Mouse (Mus musculus) intestine, embryonic 14.5 days (tissue): Measurements from ENCODE around the gene Kcnj12. TPM values are rescaled to one million over a fixed set of nuclear protein-coding genes. Genes with fewer than 3 reads are reported as not detected.

ENCODE experiments used
- ATAC-seq: fragments of 200-750 bp; cut with Nextera tagmentation; replicated peaks from 2 replicates; pipeline ENCODE4 v1.8.0; 2017; ENCODE audit warnings: low read depth, moderate number of reproducible peaks, moderate TSS enrichment, moderate library complexity; ENCODE audit not compliant: low FRiP score, low TSS enrichment
- DNase-seq: peaks from one replicate; pipeline ENCODE4 v3.0.0-alpha.2; 2018; ENCODE audit warnings: low spot score
- H3K27ac ChIP-seq: fragments of 300-500 bp; sonication (generic); 2 replicates; pipeline ENCODE4 v1.5.1; 2014; ENCODE audit warnings: low read depth, mild to moderate bottlenecking, control low read depth
- H3K27me3 ChIP-seq: fragments of 300-500 bp; sonication (generic); replicated peaks from 2 replicates; pipeline ENCODE4 v1.6.1; 2014; ENCODE audit warnings: low read length, control low read depth; ENCODE audit not compliant: control insufficient read depth, insufficient read depth
- H3K36me3 ChIP-seq: fragments of 300-500 bp; sonication (generic); 2 replicates; pipeline ENCODE4 v1.6.1; 2014; ENCODE audit warnings: low read length, control low read depth; ENCODE audit not compliant: control insufficient read depth, insufficient read depth
- H3K4me1 ChIP-seq: fragments of 300-500 bp; sonication (generic); replicated peaks from 2 replicates; pipeline ENCODE4 v1.6.1; 2014; ENCODE audit warnings: low read length, control low read depth, mixed read lengths; ENCODE audit not compliant: control insufficient read depth, insufficient read depth
- H3K4me2 ChIP-seq: fragments of 300-500 bp; sonication (generic); 2 replicates; pipeline ENCODE4 v1.6.1; 2014; ENCODE audit warnings: low read length
- H3K4me3 ChIP-seq: fragments of 300-500 bp; sonication (generic); 2 replicates; pipeline ENCODE4 v1.5.1; 2014; ENCODE audit warnings: low read depth, low read length, control low read depth, mixed read lengths
- H3K9ac ChIP-seq: fragments of 300-500 bp; sonication (generic); 2 replicates; pipeline ENCODE4 v1.6.1; 2014; ENCODE audit warnings: mild to moderate bottlenecking, low read length
- H3K9me3 ChIP-seq: fragments of 300-500 bp; sonication (generic); 2 replicates; pipeline ENCODE4 v1.6.1; 2016; ENCODE audit warnings: low read length, control low read depth; ENCODE audit not compliant: control insufficient read depth
- WGBS: fragments of 180-500 bp; shearing (Covaris S2); extraction: QIAGEN DNeasy Blood & Tissue Kit; methylation state at CpG from one replicate; pipeline ENCODE4 v1.1.7; 2014; 5-methylcytosine and 5-hydroxymethylcytosine counted together
- polyA plus RNA-seq: library from polyadenylated mRNA; unstranded; fragments of >200 nt; fragmentation: Nextera tagmentation; extraction: Ambion mirVana; gene quantifications from 2 replicates; pipeline ENCODE4 v1.2.1, GENCODE M21; 2014

The Kcnj12 gene
- polyA plus RNA-seq, 1 experiment from 2014 or later, result 1.8 TPM

DNA sequence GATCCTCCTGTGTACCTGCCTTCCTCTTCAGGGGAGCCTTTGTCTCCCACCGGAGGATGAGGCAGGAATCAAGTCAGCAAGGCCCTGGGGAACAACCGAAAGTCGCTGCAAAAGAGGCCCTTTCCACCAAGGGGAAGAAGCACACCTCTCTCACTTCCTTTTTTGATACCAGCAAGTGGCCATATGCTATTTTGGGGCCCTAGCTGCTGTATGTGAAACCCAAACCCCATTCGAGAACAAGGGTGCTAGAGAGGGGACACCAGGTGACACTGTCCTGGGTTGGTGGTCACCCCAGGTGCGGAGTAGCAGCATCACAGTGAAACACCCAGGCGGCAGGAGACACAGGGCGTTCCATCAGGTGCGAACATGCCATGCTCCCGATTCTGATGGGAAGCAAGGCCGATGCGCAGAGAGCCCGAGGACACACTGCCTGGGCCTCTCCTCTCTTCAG is 86.6 kb downstream of the Kcnj12 start:
- 91% methylated on average over 12 of the region's 12 CpGs for WGBS
- Histone ChIP-seq H3K9ac (no peak overlapping the region), H3K4me1 (peaks cover 3% of the 10 kb centered on the region; the same call in 1 of the 2 replicates), H3K9me3 (no peaks in the 10 kb centered on the region), H3K36me3 (no peaks in the 10 kb centered on the region), H3K27me3 (no peaks in the 10 kb centered on the region), H3K4me2 (no peak overlapping the region), H3K27ac (no peak overlapping the region), H3K4me3 (no peak overlapping the region)
- DNase-seq, result no peak
- no peak for ATAC-seq

DNA sequence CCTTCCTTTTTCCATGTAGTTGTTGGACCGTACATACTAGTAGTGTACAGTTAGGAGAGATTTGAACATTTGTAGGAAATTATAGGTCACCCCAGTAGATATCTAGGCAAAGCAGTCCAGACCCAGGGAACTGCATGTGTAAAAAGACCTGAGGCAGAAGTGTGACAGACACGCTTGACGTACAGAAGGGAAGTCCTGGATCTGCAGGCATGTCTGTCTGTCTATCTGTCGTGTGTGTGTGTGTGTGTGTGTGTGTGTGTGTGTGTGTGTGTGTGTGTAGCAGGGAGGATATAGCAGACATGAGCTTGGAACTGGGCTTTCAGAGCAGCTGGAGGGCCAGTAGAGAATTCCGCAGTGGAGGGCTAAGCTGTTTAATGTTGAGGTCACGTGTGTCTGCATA is 87.3 kb downstream of the Kcnj12 start:
- Histone ChIP-seq H3K27me3 (no peaks in the 10 kb centered on the region), H3K4me2 (no peak overlapping the region), H3K9ac (no peak overlapping the region), H3K36me3 (no peaks in the 10 kb centered on the region), H3K4me3 (no peak overlapping the region), H3K27ac (no peak overlapping the region), H3K9me3 (no peaks in the 10 kb centered on the region), H3K4me1 (no peaks in the 10 kb centered on the region)
- ATAC-seq (no peak), DNase-seq (no peak)
- 77% methylated on average over 6 of the region's 6 CpGs for WGBS

DNA sequence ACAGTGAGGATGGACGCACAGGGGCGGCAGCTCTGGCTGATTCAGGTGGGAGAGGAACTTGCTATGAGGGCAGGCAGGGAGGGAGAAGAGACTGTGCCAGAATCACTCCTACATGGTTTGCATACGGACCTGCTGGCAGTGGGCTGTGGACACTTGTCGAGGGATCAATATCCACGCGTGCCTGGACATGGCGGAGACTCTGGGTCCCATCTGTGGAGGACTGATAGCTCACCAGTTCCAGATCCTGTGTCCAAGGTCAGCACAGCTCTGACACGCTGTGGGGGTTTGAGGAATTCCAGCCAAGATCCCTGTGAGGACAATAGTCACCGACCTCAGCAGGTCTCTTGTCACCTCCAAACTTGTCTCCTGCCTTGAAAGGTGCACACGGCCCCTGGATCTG is 87.7 kb downstream of the Kcnj12 start:
- H3K9ac ChIP-seq, result no peak overlapping the region
- no peaks in the 10 kb centered on the region for H3K27me3 ChIP-seq
- ATAC-seq (no peak), DNase-seq (no peak)
- H3K4me2 ChIP-seq, result no peak overlapping the region
- no peak overlapping the region for H3K4me3 ChIP-seq
- no peaks in the 10 kb centered on the region for H3K36me3 ChIP-seq
- 76% methylated on average over 10 of the region's 10 CpGs for WGBS
- H3K27ac ChIP-seq, result no peak overlapping the region
- H3K4me1 ChIP-seq, result no peaks in the 10 kb centered on the region
- no peaks in the 10 kb centered on the region for H3K9me3 ChIP-seq

DNA sequence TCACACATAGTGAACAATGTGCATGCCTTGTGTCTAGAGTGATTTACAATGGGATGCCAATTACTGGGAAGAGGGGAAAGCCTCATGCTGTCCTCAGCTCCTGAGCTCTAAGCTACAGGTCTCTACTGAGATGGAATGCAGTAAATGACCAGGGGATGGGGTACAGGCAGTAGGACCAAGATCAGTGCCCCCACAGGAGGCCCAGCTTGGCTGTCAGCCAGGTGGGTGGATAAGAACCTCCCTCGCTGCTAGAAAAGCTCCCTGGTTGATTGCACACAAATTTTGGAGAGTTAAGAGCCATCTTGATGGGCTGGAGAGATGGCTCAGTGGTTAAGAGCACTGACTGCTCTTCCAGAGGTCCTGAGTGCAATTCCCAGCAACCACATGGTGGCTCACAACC is 88.6 kb downstream of the Kcnj12 start:
- Histone ChIP-seq H3K4me3 (no peak overlapping the region), H3K4me2 (no peak overlapping the region), H3K27me3 (no peaks in the 10 kb centered on the region), H3K9ac (no peak overlapping the region), H3K4me1 (no peaks in the 10 kb centered on the region), H3K9me3 (no peaks in the 10 kb centered on the region), H3K27ac (no peak overlapping the region), H3K36me3 (no peaks in the 10 kb centered on the region)
- WGBS, result 39% methylated on average over 1 of the region's 1 CpGs
- ATAC-seq (no peak), DNase-seq (no peak)

DNA sequence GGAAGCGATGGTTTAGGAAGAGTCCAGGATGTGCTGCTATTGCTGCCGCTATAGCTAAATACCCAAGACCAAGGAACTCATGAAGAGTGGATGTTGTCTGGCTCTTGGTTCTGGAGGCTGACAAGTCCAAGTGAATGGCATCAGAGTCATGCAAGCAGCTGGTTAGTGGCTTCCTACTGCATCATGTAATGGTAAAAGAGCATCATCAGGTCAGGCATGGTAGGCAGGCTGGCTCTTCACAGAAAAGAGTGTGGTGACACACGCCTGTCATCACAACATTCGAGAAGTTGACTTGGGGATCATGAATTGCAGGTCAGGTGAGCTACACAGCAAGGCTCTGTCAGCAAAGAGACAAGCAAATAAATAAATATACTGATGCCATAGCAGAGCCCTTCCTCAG is 89.1 kb downstream of the Kcnj12 start:
- Histone ChIP-seq H3K9me3 (no peaks in the 10 kb centered on the region), H3K4me3 (no peak overlapping the region), H3K4me1 (no peaks in the 10 kb centered on the region), H3K9ac (no peak overlapping the region), H3K27ac (no peak overlapping the region), H3K36me3 (no peaks in the 10 kb centered on the region), H3K4me2 (no peak overlapping the region), H3K27me3 (no peaks in the 10 kb centered on the region)
- ATAC-seq (no peak), DNase-seq (no peak)
- WGBS, result 88% methylated on average over 4 of the region's 4 CpGs

DNA sequence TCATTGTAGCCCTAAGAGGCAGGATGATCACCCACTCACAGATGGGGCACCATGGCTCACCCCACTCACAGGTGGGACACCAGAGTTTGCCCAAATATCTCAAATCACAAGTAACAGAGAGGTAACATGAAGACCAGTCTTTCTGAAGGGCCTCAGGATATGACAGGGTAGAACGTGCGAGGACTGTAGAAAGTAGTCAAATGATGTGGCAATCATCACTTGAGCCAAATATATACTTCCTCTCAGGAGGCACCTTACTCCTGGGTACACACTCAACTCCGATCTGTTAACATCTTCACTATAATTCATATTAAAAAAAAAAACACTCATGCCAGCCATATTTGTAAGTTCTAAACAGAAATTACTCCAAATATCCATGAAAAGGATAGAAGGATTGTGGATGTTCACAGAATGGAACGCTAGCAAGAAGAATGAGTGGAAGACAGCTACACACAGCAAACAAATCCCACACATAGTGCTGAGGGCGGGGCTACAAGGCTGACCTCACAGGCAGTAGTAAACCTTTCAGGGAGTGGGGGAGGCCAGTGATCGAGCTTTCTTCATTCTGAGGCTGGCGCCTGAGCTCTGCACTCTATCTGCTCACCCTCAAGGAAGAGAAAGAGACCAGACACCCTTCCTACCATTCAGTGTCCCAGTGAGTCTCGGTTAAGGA is 90.1 kb downstream of the Kcnj12 start:
- Histone ChIP-seq H3K36me3 (no peaks in the 10 kb centered on the region), H3K4me3 (no peak overlapping the region), H3K4me1 (no peaks in the 10 kb centered on the region), H3K9me3 (no peaks in the 10 kb centered on the region), H3K4me2 (no peak overlapping the region), H3K27ac (no peak overlapping the region), H3K9ac (no peak overlapping the region), H3K27me3 (no peaks in the 10 kb centered on the region)
- whole genome bisulfite sequencing, result 72% methylated on average over 8 of the region's 8 CpGs
- no peak for DNase-seq
- ATAC-seq, result no peak

DNA sequence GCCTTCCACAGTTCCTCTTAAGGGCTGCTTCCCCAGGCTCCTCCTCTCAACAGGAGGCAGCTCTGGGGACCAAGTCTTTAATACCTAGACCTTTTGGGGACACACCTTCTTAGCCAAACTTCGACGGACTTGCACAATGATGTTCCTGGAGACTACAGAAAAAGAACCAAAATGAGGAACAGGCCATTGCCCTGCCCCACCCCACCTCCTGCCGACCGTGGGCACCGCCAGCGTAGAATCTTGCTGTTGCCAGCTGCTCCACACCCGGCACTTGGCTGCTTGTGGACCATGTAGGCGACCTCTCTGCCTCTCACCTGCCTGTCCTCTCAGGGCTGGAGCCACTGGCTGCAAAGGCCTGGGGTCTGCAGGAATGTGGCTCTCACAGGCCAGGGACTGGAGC is 93.9 kb downstream of the Kcnj12 start:
- no peaks in the 10 kb centered on the region for H3K4me1 ChIP-seq
- WGBS, result 62% methylated on average over 8 of the region's 8 CpGs

DNA sequence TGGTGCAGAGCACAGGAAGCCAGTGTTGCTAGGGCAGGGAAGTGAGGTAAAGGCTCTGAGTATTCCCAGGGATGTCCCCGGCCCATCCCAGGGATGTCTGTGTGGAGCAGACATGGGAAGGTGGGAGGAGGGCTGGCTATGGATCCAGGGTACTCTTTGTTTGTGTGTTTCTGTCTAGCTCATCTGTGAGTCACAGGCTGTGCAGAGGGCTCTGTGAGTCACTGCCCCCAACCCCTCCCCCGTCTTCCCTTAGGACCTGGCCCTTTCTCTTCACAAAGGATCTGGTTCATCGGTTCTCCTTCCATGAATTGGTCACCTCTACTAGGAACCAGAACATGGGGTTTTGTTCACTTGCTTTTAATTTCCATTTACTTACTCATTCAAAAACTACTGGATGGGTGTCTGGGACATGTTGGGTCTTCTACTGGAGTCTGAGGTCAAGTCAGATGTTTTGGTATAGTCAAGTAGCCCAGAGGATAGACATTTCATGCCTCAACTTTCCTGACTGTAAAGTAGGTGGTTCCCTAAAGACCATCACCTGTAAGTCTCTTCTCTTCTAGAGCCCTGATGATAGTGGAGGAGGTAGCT is 97.7 kb downstream of the Kcnj12 start:
- H3K27me3 ChIP-seq, result no peaks in the 10 kb centered on the region
- H3K9me3 ChIP-seq, result no peaks in the 10 kb centered on the region
- WGBS, result 89% methylated on average over 3 of the region's 3 CpGs
- no peak for DNase-seq
- no peak overlapping the region for H3K9ac ChIP-seq
- H3K4me1 ChIP-seq, result no peaks in the 10 kb centered on the region
- no peak overlapping the region for H3K27ac ChIP-seq
- H3K36me3 ChIP-seq, result no peaks in the 10 kb centered on the region
- H3K4me2 ChIP-seq, result no peak overlapping the region
- no peak overlapping the region for H3K4me3 ChIP-seq
- ATAC-seq, result no peak

More for the DNA sequence above, 93.9 kb downstream of the Kcnj12 start:
- DNase-seq, result no peak
- H3K9ac ChIP-seq, result no peak overlapping the region
- no peak for ATAC-seq
- H3K27ac ChIP-seq, result no peak overlapping the region
- no peaks in the 10 kb centered on the region for H3K27me3 ChIP-seq
- H3K4me3 ChIP-seq, result no peak overlapping the region
- H3K36me3 ChIP-seq, result no peaks in the 10 kb centered on the region
- no peak overlapping the region for H3K4me2 ChIP-seq
- H3K9me3 ChIP-seq, result no peaks in the 10 kb centered on the region
